Mouse (Mus musculus) gonadal fat pad, adult 2 months (tissue): ENCODE results near the gene Ormdl2. TPM values are rescaled to one million over a fixed set of nuclear protein-coding genes. Genes with fewer than 3 reads are reported as not detected.

ENCODE experiments used
- DNase-seq: peaks from one replicate; pipeline ENCODE4 v3.0.0-alpha.2; 2012; ENCODE audit warnings: low read depth
- polyA plus RNA-seq: library from polyadenylated mRNA; depleted of rRNA; stranded (reverse); fragments of >200 nt; gene quantifications from 2 replicates; pipeline ENCODE4 v1.2.3, GENCODE M21; 2012; rRNA removed

The Ormdl2 gene
- polyA plus RNA-seq, 1 experiment = 147 TPM

DNA sequence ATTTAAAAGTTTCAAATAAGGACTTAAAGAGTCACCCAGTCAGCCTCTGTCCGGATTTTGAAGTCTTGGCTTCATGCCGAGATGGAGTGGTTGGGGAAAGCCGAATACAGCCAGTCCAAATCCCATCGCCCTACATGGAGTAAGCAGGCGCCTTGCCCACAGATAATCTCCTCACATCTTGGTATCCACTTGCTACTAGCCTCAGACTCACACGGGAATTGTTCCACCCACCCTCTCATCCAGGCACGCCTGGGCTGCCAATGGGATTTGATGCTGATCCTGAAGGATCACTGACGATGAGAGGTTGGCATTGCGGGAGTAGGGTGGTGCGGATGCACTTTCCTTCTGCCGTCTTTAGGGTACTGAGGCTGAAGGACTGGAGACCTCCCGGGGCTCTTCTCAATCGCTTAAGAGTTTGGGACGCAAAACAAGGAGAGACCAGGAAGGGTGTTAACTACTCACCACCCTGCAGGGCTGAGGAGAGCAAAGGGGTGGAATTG lies 17.6 kb downstream of the Ormdl2 start, which contains the start of gene Dnajc14:
TSS of gene Dnajc14 (plus strand) at position 292 of the 500 bp plus-strand sequence.
- no peak for DNase-seq

DNA sequence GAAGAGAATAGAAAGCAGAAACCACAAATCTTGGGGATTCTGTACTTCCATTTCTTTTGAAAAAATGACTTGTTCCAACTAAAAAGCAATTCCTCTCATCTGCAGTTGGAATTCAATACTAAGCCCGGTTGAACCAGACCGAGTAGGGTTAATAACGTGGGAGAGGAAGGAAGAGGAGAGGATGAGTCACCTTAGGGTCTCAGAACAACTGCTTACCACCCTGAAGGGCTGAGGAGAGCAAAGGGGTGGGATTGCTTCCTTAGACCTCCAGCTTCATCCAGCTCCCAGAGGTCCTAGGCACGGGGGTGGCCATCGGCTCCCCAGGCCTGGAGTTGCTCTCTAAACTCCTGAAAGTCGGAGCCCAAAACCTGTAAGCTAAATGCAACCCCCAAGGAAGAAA lies 18.1 kb downstream of the Ormdl2 start:
- DNase-seq = no peak

DNA sequence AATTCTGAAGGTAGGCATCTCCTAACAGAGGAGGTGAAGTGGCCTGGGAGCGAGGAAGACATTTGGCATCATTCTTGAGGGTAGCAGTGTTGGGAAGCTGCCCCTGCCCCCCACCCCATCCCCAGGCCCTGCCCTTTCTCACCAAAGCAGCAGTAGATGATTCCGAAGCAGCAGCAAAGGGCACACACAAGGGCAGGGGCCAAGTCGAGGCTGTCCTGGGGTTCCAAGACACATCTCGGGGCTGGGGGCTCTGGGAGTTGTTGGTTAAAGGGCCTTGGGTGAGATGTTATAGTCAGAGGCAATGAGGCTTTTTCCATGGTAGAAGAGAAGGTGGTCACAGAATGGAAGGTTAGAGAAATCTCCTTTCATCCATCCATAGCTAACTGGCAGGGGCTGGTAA lies 18.5 kb downstream of the Ormdl2 start:
- no peak for DNase-seq

DNA sequence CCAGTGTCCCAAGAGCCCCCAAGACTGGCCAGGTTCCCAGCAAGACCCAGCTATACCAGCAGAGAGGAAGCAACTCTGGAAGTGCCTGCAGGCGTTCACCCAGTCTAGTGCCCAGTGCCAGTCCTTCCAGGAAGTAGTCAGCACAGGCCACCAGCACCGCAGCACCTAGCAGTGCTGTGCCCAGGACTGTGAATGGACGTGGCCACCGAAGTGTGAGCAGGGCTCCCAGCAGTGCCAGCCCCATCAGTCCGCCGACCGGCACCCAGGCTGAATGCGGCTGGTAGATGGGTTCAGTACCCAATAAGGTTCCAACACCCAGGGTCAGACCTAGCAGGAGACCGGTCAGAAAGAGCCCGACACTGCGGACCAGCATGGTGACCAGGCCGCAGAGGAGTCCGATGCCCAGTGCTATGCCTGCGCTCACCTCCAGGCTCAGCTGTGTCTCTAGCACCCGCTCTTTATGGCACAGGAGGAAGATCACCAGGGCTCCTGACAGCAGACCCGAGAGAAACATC lies 19.4 kb downstream of the Ormdl2 start:
- no peak for DNase-seq

DNA sequence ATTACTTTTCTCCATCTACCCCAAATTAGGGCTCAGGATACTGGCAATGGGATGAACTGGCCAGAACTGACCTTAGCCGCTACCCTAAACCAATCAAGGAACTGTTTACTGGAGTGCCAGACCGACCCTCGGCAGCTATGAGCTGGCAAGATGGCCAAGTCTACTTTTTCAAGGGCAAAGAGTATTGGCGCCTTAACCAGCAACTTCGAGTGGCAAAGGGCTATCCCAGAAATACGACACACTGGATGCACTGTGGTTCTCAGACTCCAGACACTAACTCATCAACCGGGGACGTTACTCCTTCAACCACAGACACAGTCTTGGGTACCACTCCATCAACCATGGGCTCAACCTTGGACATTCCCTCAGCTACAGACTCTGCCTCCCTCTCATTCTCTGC lies 22.8 kb downstream of the Ormdl2 start:
- DNase-seq = no peak

DNA sequence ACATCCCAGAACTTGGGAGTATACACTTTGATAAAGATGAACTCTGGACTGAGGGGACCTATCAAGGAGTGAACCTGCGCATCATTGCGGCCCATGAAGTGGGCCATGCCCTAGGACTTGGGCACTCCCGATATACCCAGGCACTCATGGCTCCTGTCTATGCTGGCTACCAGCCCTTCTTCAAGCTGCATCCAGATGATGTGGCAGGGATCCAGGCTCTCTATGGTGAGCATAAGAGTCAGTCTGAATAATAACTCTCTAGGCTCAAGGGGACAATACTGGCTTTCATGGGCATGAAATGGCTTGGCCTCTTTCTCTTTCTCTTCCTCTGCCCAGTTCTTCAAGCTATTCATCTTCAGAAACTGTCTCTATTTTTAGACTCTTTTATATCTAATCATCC lies 25.9 kb downstream of the Ormdl2 start:
- DNase-seq = no peak

DNA sequence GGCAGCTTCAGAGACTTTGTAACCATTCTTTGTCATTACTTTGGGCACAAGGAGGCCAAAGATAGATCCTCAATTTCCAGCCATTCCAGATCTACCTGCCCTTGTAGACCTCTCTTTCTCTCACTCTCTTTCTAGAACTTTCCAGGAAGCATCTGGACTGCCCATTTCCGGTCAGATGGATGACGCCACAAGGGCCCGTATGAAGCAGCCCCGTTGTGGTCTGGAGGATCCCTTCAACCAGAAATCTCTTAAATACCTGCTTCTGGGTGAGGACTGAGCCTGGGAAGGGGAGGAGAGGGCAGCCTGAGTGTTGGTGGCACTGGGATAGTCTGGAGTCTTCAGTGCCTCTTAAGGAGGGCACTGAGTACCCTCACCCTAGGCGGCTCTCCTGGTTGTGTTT lies 27.1 kb downstream of the Ormdl2 start:
- DNase-seq = no peak

DNA sequence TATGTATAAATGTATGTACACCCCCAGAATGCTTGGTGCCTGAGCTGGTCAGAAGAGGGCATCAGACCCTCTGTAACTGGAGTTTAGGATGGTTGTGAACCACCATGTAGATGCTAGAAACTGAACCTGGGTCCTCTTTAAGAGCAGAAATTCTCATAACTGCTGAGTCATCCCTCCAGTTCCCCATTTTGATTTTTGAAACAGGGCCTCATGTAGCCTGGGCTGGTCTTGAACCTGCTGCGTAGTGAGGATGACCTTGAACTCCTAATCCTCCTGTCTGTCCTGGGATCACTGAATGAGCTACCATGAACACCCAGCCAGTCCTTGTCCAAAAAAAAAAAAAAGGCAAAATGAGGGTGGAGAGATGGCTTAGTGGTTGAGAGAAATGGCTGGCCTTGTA lies 28.2 kb downstream of the Ormdl2 start:
- DNase-seq = no peak

DNA sequence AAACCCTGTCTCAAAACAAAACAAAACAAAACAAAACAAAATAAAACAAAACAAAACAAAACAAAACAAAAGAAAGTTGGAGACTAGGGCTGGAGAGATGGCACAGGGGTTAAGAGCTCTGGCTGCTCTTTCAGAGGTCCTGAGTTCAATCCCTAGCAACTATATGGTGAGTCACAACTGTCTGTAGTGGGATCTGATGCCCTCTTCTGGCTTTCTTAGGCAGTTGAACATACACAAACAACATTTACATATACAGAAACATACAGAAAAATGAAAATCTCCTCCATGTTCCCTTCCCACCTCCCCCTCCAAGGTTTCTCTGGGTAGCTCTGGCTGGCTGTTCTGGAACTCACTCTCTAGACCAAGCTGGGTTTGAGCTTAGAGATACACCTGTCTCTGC lies 29.4 kb downstream of the Ormdl2 start:
- DNase-seq = no peak

DNA sequence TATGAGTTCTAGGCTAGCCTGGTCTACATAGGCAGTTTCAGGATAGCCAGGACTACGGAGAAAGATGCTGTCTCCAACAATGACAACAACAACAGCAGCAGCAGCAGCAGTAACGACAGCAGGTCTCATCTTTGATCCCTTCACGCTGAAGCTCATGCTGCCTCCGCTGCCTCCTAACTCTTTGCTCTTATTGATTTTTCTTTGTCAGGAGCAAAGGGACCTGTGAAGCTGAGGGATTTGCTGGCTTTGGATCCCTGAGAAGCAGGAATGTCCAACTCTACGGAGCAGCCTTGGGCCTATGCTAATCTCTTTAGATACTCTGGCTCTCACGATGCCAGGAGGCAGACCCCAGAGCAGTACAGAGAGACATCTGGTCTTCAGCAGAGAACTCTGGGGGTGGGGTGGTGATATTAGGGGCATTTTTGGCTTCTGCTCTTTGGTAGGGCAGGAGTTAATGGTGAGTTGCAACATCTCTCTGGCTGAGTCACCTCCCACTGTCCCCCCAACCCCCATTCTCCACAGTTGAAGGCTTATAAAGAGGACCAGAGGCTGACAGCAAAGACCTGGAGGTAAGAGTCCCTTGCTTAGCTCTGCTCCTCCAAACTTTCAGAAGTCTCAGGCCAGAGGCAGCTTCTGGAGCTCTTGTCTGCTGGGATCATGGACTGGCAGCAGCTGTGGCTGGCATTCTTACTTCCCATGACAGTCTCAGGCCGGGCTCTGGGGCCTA lies 30.9 kb downstream of the Ormdl2 start, which contains the start of gene Mmp19:
TSS of gene Mmp19 (plus strand) at position 513 of the 727 bp plus-strand sequence.
- no peak for DNase-seq

DNA sequence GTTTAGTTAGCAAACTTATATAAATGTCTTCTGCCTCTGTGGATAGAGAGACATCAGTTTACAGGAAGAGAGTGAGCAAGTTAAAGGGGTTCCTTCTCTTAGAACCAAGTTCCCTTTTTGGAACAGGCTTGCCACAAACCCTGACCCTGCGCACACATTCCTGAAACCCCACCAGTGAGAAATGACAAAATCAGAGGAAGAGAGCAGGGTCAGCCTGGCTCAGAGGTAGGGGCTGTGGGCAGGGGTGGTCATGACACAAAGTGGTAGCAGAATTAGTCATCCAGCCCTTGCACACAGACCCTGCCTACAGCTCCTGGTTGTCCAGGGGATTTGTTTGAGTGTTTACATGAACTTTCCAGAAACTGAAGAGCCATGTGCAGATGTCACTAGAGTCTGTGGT lies 41.2 kb downstream of the Ormdl2 start:
- no peak for DNase-seq

DNA sequence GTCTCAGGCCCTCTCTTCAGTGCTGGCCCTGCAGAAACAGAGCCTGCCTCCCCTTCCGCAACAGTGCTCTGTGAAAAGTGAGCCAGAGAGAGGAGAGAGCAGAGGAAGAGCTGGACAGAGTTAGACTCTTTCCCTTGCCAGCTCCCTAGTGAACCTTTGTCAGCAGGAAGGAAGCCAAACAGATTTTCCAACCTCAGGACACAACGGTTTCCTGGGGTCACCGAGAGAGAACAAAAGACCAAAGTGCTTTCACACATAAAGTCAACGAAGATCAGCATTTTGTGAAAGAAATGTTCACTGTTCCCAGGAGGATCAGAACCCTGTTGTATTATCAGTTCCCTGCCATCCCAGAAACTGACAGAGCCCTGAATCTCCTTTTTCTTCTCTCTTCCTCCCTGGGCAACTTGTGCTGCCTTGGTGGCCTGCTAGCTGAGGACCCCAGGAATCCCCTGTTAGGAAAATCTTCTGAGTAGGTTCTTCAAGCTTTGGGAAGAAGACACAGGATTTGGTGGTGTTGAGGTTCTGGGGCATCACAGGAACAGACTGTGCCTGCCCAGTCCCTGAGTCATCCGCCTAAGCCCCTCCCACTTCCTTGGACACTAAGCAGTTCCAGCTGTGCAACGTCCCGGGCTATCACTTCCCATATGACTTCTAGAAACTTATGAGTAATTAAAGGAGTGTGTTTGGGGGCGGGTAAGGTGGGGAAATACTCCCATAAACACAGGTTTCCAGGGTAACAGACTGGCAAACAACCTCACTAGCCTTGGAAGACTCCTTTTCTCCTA lies 42.2 kb downstream of the Ormdl2 start:
- DNase-seq = no peak

DNA sequence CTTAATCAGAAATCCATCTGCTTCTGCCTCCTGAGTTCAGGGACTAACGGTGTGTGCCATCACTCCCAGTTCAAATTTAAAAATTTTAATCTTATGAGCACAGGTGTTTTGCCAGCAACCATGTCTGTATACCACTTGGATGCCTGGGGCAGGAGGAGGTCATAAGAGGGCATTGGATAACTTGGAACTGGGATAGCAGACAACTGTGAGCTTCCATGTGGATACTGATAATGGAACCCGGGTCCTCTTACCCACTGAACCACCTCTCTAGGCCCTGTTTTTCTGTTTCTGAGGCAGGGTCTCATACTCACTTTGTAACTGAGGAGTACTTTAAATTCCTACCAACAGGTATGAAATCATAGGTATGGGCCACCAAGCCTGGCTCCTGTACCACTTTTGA lies 43.0 kb downstream of the Ormdl2 start:
- no peak for DNase-seq

DNA sequence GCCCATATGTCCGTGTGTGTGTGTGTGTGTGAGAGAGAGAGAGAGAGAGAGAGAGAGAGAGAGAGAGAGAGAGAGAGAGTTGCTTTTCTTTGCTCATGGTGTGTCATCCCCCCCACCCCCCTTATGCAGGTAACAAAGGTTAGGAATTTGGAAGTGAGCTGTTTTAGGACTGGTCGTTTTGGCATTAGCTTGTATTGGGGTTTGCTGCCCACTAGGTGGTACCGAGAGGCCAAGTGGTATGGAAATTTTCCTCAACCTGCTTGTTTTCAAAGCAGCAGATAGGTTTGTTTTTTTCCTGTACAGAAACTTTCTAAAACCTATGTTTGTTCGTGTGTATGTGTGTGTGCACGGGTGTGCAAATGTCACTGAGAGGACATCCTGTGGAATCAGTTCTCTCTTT lies 47.8 kb downstream of the Ormdl2 start:
- DNase-seq = no peak

DNA sequence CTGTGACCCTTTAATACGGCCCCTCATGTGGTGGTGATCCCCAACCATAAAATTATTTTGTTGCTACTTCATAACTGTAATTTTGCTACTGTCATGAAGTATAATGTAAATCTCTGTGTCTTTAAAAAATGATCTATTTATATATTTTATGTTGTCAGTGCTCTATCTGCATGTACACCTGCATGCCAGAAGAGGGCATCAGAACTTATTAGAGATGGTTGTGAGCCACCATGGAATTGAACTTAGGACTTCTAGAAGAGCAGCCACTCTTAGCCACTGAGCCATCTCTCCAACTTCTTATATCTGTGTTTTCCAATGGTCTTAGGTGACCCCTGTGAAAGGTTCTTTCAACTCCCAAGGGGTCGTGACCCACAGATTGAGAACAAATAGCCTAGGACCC lies 48.5 kb downstream of the Ormdl2 start:
- DNase-seq = no peak

Other genes starting within 250 kb of the Ormdl2 start
- 30.3 and 42.5 TPM in 2 replicates for gene Erbb3, start 232.0 kb downstream of the Ormdl2 start, polyA plus RNA-seq
- 1,272 and 1,645 TPM in 2 replicates for gene Rps26, start 194.9 kb downstream of the Ormdl2 start, polyA plus RNA-seq
- 1.6 and 4.0 TPM in 2 replicates for gene Ikzf4, start 175.7 kb downstream of the Ormdl2 start, polyA plus RNA-seq
- gene Suox, start 147.6 kb downstream of the Ormdl2 start, polyA plus RNA-seq = 154 and 180 TPM in 2 replicates
- gene Rab5b, start 125.4 kb downstream of the Ormdl2 start, polyA plus RNA-seq = 101 and 107 TPM in 2 replicates
- 48.9 and 54.5 TPM in 2 replicates for gene Pmel, start 117.5 kb downstream of the Ormdl2 start, polyA plus RNA-seq
- 19.5 and 23.5 TPM in 2 replicates for gene Cdk2, start 116.6 kb downstream of the Ormdl2 start, polyA plus RNA-seq
- gene Dgka, start 76.8 kb downstream of the Ormdl2 start, polyA plus RNA-seq = 16.3 and 16.6 TPM in 2 replicates
- gene Pym1, start 73.8 kb downstream of the Ormdl2 start, polyA plus RNA-seq = 24.9 and 25.1 TPM in 2 replicates
- 15.4 and 21.7 TPM in 2 replicates for gene Mmp19, start 30.7 kb downstream of the Ormdl2 start, polyA plus RNA-seq
- 18.3 and 21.4 TPM in 2 replicates for gene Dnajc14, start 17.6 kb downstream of the Ormdl2 start, polyA plus RNA-seq
- gene Tmem198b, start 17.3 kb downstream of the Ormdl2 start, polyA plus RNA-seq = 18.0 and 22.4 TPM in 2 replicates
- 8.2 and 8.5 TPM in 2 replicates for gene Sarnp, start 4.3 kb downstream of the Ormdl2 start, polyA plus RNA-seq
- 1.4 and 1.7 TPM in 2 replicates for gene Gdf11, start 70.1 kb upstream of the Ormdl2 start, polyA plus RNA-seq
- 221 and 278 TPM in 2 replicates for gene Cd63, start 79.3 kb upstream of the Ormdl2 start, polyA plus RNA-seq
- 23.7 and 24.5 TPM in 2 replicates for gene Rdh5, start 101.2 kb upstream of the Ormdl2 start, polyA plus RNA-seq
- 227 and 296 TPM in 2 replicates for gene Bloc1s1, start 102.4 kb upstream of the Ormdl2 start, polyA plus RNA-seq
- gene Itga7, start 112.2 kb upstream of the Ormdl2 start, polyA plus RNA-seq = 85.0 and 170 TPM in 2 replicates
- gene Mettl7b, start 139.3 kb upstream of the Ormdl2 start, polyA plus RNA-seq = 3.9 and 6.2 TPM in 2 replicates
- not detected in 2 replicates for gene Olfr9, start 167.8 kb upstream of the Ormdl2 start, polyA plus RNA-seq
- gene Olfr763, start 189.1 kb upstream of the Ormdl2 start, polyA plus RNA-seq = not detected in 2 replicates
- not detected in 2 replicates for gene Olfr764-ps1, start 218.3 kb upstream of the Ormdl2 start, polyA plus RNA-seq
- not detected in 2 replicates for gene Olfr765, start 228.4 kb upstream of the Ormdl2 start, polyA plus RNA-seq
- gene Olfr766-ps1, start 247.3 kb upstream of the Ormdl2 start, polyA plus RNA-seq = not detected in 2 replicates